Mouse (Mus musculus) lung, embryonic 16.5 days (tissue): ENCODE data around the gene Tmc8. TPM values are rescaled to one million over a fixed set of nuclear protein-coding genes. Genes with fewer than 3 reads are reported as not detected.
A peak's percentile ranks its signal among the peaks of the same experiment; 100 is the strongest.

ENCODE experiments used
- ATAC-seq: fragments of 200-750 bp; cut with Nextera tagmentation; 2 replicates; pipeline ENCODE4 v1.8.0; 2017; ENCODE audit warnings: low read depth, mild to moderate bottlenecking, moderate library complexity
- H3K27ac ChIP-seq: fragments of 300-500 bp; sonication (generic); 2 replicates; pipeline ENCODE4 v1.5.1; 2014; ENCODE audit warnings: mild to moderate bottlenecking, control low read depth, low read length
- H3K27me3 ChIP-seq: fragments of 300-500 bp; sonication (generic); 2 replicates; pipeline ENCODE4 v1.6.1; 2014; ENCODE audit warnings: low read depth, low read length, mixed read lengths; ENCODE audit not compliant: control insufficient read depth, insufficient read depth
- H3K36me3 ChIP-seq: fragments of 300-500 bp; sonication (generic); 2 replicates; pipeline ENCODE4 v1.6.1; 2014; ENCODE audit warnings: low read length; ENCODE audit not compliant: control insufficient read depth, insufficient read depth
- H3K4me1 ChIP-seq: fragments of 300-500 bp; sonication (generic); replicated peaks from 2 replicates; pipeline ENCODE4 v1.6.1; 2014; ENCODE audit warnings: low read length, mixed read lengths; ENCODE audit not compliant: control insufficient read depth, insufficient read depth
- H3K4me2 ChIP-seq: fragments of 300-500 bp; sonication (generic); 2 replicates; pipeline ENCODE4 v1.6.1; 2014; ENCODE audit warnings: low read depth, low read length, control low read depth
- H3K4me3 ChIP-seq: fragments of 300-500 bp; sonication (generic); 2 replicates; pipeline ENCODE4 v1.5.1; 2014; ENCODE audit warnings: mild to moderate bottlenecking, low read length, control low read depth
- H3K9ac ChIP-seq: fragments of 300-500 bp; sonication (generic); 2 replicates; pipeline ENCODE4 v1.6.1; 2014; ENCODE audit warnings: low read length, control low read depth
- H3K9me3 ChIP-seq: fragments of 300-500 bp; sonication (generic); 2 replicates; pipeline ENCODE4 v1.6.1; 2016; ENCODE audit warnings: low read length; ENCODE audit not compliant: control insufficient read depth
- WGBS: fragments of 180-500 bp; shearing (Covaris S2); extraction: QIAGEN DNeasy Blood & Tissue Kit; methylation state at CpG from one replicate; pipeline ENCODE4 v1.1.7; 2014; 5-methylcytosine and 5-hydroxymethylcytosine counted together
- polyA plus RNA-seq: library from polyadenylated mRNA; unstranded; fragments of >200 nt; fragmentation: Nextera tagmentation; extraction: Ambion mirVana; gene quantifications from 2 replicates; pipeline ENCODE4 v1.2.1, GENCODE M21; 2015

Tmc8 gene
- polyA plus RNA-seq, 1 experiment from 2014 or later = 4.0 TPM

DNA sequence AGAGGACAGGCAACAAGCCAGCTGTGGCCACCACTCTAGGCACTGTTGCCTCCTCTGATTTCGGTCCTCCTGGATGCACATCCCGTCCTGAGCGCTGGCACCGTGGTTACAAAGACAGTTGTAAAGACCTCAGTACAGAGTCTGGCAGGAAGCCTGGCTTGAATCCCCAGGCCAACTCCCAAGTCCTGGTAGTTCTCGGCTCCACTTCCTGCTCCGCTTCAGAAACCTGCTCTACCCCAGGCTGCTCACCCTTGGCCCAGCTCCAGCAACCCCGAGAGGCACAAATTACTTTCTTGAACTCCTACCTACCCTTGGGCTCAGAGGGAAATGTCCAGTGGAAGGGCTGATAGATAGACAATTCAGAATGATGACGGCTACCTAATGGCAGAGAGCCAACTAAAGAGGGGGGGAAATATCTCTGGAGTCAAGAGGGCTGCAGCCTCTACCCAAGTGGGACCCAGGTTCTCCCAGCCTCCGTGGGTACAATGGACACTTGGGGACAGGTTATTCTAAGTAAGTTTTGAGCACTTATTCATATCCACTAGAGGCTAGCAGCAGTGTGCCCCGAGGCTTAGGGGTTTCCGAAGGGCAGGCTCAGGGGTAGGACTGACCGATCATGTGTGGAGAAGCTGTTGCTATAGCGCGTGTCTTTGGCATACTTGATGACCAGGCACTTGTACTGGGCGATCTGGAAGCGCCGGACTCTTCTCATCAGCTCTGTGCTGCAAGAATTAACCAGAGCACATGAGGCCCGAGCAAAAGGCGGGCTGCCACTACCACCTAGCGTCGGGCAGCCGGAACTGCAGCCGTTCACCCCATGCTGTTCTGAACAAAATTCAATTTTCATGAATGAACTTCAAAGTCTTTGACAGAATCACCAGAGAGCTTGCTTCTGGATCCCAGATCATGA is 42.4 kb downstream of the Tmc8 start:
- ATAC-seq = peak; percentile 55
- H3K4me3 ChIP-seq = peak overlapping the region; percentile 71
- peak overlapping the region; percentile 84 for H3K9ac ChIP-seq

DNA sequence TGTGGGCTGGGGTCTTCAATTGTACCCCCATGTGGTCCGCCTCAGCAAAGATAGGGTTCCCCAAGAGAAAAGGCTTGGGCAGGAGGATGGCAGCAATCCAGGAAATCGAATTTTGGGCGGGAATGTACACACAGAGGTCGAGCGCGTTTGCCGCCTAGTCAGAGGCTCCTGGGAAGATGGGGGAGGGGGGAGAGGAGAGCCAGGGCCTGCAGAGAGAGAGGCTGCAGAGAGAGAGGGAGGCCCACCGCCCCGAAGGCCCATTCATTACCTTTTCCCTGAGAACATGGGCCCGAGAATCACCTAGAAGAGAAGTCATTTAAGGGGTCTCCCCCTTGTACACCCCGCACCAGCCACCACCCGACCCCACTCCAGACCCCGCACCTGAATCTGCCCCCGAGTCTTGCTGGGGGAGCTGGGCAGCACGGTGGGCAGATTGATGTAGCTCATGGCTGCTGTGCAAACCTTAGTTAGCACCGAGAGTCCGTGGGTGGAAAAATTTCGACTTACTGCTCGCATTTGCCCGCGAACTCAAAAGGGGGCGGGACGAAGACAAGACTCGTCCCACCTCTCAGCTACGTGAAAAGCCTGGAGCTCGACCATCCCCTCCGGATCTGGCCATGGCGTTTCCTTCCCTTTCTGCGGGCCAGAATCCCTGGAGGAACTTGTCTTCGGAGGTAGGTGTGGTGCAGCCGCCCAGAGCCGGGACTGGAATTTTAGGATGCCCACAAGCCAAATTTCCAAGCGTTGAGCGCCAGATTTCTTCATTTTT is 43.6 kb downstream of the Tmc8 start, which contains the start of the genes Afmid and Tk1:
TSS of gene Afmid (plus strand) at position 592 of the 769 bp plus-strand sequence.
TSS of gene Tk1 (minus strand) at position 760 of the 769 bp plus-strand sequence.
- peak; percentile 70 for ATAC-seq
- WGBS = under 1% methylated on average over 34 of the region's 34 CpGs
- peak within 1 kb of the TSS; percentile 85 for H3K4me2 ChIP-seq

More for the DNA sequence above, 42.4 kb downstream of the Tmc8 start:
- peak overlapping the region; percentile 92 for H3K27ac ChIP-seq
- 8% methylated on average over 23 of the region's 23 CpGs for WGBS
- H3K4me2 ChIP-seq = peak overlapping the region; percentile 85
- peaks cover 59% of the 10 kb centered on the region for H3K4me1 ChIP-seq
- H3K9me3 ChIP-seq = no peaks in the 10 kb centered on the region
- peaks cover 18% of the 10 kb centered on the region for H3K36me3 ChIP-seq
- no peaks in the 10 kb centered on the region for H3K27me3 ChIP-seq

DNA sequence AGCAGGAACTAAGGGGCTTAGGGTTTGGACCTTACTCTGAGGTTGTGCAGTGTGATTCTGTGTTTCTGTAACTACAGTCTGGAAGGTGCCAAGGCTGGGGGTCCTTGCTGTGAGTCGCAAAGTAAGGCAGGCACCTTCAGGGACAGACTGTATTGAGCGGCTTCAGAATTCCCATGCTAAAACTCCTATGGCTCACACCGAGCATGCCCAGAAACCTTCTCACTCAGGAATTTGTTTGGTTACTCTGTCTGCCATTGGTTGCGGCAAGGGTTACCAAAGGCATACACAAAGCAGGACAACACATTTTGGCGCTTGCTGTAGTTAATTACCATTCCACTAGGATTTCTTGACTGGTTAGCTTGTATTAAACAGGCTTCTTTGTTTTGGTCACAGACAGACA is 44.3 kb downstream of the Tmc8 start:
- Histone ChIP-seq H3K9ac (peak overlapping the region; percentile 84), H3K4me1 (peaks cover 77% of the 10 kb centered on the region), H3K27ac (peak overlapping the region; percentile 92), H3K4me3 (peak overlapping the region; percentile 71), H3K9me3 (no peaks in the 10 kb centered on the region), H3K4me2 (peak overlapping the region; percentile 85), H3K27me3 (no peaks in the 10 kb centered on the region), H3K36me3 (peaks cover 8% of the 10 kb centered on the region; the same call in 1 of the 2 replicates)
- ATAC-seq = peak; percentile 6; the same call in 1 of the 2 replicates
- 5% methylated on average over 5 of the region's 5 CpGs for WGBS

More for the DNA sequence above, 43.6 kb downstream of the Tmc8 start, which contains the start of the genes Afmid and Tk1:
- Histone ChIP-seq H3K9me3 (no peaks in the 10 kb centered on the region), H3K27ac (peak within 1 kb of the TSS; percentile 92), H3K27me3 (no peaks in the 10 kb centered on the region), H3K4me3 (peak within 1 kb of the TSS; percentile 71), H3K9ac (peak within 1 kb of the TSS; percentile 84), H3K4me1 (peaks cover 71% of the 10 kb centered on the region), H3K36me3 (peaks cover 13% of the 10 kb centered on the region; the same call in 1 of the 2 replicates)

DNA sequence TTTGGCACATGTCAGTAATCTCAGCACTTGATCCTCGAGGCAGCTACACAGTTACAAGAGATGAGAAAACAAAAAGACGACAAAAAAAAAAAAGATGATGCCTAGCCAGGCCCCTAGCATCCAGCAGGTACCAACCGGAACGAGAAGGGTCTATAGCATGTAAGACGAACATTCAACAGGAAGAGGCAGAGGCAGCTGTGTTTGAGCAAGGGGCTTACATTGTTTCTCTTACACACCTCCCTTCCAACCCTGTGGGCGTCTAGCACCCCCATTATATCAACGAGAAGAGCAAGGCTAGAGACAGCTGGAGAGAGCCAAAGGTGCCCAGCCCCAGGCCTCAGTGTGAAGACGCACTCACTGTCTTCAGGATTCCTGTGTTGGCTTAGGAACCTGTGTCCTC is 45.0 kb downstream of the Tmc8 start:
- Histone ChIP-seq H3K4me2 (peak overlapping the region; percentile 85; the same call in 1 of the 2 replicates), H3K9me3 (no peaks in the 10 kb centered on the region), H3K4me1 (peaks cover 78% of the 10 kb centered on the region), H3K36me3 (peaks cover under 1% of the 10 kb centered on the region; the same call in 1 of the 2 replicates), H3K4me3 (no peak overlapping the region), H3K27ac (no peak overlapping the region), H3K27me3 (no peaks in the 10 kb centered on the region), H3K9ac (no peak overlapping the region)
- no peak for ATAC-seq
- 37% methylated on average over 8 of the region's 8 CpGs for WGBS

DNA sequence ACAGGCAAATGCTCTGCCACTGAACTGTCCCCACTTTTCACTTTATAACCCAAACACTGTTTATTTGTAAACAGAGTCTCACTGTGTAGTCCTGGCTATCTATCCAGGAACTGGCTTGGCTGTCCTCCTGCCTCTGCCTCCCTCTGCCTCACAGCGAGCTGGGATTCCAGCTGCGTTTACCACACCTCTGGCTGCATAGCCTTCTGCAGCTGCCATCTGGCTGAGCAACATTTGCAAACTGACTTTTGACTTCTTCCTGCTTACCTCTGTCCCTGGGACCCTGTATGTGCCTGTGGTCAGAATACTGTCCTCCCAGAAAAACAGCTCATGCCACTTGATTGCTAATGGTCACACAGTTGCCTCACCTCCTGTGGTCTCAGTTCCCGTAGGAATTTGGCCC is 45.5 kb downstream of the Tmc8 start:
- no peaks in the 10 kb centered on the region for H3K27me3 ChIP-seq
- ATAC-seq = no peak
- 39% methylated on average over 3 of the region's 3 CpGs for WGBS
- H3K27ac ChIP-seq = peak overlapping the region; percentile 7; the same call in 1 of the 2 replicates
- no peak overlapping the region for H3K4me3 ChIP-seq
- no peaks in the 10 kb centered on the region for H3K9me3 ChIP-seq
- H3K4me2 ChIP-seq = no peak overlapping the region
- H3K4me1 ChIP-seq = peaks cover 83% of the 10 kb centered on the region
- H3K36me3 ChIP-seq = no peaks in the 10 kb centered on the region; the same call in 1 of the 2 replicates
- H3K9ac ChIP-seq = 0 out of 2 replicates have a peak overlapping the region, but pooled peaks have one; percentile 8

DNA sequence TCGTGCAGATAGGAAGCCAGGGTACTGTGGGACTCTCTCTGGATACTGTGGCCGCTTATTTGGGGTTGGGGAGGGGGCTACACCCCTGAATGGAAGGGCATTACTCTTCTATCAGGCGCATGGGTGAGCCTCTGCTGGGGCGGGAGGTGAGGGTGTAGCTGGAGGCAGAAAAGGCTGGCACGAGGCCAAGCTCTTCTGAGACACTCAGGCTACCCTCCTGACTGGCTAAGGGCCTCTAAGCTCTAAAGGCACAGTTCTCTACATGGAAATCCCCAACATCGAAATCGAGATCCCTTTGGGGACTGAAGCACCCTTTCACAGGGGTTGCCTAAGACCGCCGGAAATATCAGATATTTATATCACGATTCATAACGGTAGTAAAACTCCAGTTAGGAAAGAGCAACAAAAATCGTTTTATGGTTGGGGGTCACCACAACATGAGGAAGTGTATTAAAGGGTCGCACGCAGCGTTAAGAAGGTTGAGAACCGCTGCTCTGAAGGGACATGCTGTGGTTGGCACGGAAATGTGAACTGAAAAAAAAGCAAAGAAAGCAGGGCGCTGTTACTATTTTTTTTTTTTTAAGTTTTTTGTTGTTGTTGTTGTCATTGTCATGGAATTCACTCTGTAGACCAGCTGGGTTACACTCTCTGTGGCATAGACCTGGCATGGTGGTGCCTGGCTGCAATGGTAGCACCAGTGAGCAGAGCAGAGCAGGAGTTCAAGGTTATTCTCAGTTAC is 46.4 kb downstream of the Tmc8 start:
- Histone ChIP-seq H3K9me3 (no peaks in the 10 kb centered on the region), H3K36me3 (no peaks in the 10 kb centered on the region; the same call in 1 of the 2 replicates), H3K4me3 (no peak overlapping the region), H3K4me1 (peaks cover 73% of the 10 kb centered on the region), H3K27ac (peak overlapping the region; percentile 88), H3K4me2 (no peak overlapping the region), H3K27me3 (no peaks in the 10 kb centered on the region), H3K9ac (peak overlapping the region; percentile 10; the same call in 1 of the 2 replicates)
- peak; percentile 15 for ATAC-seq
- 43% methylated on average over 18 of the region's 18 CpGs for WGBS

DNA sequence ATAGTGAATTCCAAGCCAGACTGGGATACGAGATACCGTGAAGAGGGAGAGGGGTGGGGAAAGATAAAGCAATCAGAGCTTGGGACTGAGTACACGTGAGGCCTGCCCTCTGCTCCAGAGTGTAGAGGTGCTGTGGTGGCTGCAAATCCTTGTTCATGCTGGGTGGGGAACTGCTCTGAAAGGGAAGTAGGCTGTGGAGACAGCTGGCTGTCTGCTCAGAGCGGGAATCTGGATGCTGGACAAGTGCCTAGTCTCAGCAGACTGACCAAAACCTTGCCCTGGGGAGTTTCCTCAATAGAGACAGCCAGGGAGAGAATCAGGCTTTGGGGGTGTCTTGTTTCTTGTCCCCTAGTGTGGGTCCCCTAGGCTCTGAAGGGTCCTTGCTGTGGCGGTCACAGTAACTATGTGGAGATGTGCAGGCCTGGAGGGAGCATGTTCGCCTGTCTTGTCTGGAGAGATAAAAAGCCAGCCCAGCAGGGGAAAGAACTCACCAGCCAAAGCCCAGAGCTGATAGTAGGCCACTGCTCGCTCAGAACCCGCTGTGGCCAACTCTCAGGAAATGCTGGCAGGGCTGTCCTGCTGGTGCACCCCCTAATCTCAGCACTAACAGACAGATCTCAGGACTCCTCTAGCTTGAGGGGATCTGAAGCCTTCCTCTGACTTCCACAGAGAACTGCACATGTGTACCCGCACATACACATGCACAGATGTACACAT is 47.2 kb downstream of the Tmc8 start:
- H3K27me3 ChIP-seq = no peaks in the 10 kb centered on the region
- H3K9ac ChIP-seq = peak overlapping the region; percentile 10; the same call in 1 of the 2 replicates
- ATAC-seq = peak; percentile 10
- no peaks in the 10 kb centered on the region for H3K9me3 ChIP-seq
- no peak overlapping the region for H3K4me3 ChIP-seq
- H3K36me3 ChIP-seq = no peaks in the 10 kb centered on the region
- H3K27ac ChIP-seq = peak overlapping the region; percentile 88
- H3K4me2 ChIP-seq = no peak overlapping the region
- H3K4me1 ChIP-seq = peaks cover 68% of the 10 kb centered on the region
- WGBS = 29% methylated on average over 9 of the region's 9 CpGs

DNA sequence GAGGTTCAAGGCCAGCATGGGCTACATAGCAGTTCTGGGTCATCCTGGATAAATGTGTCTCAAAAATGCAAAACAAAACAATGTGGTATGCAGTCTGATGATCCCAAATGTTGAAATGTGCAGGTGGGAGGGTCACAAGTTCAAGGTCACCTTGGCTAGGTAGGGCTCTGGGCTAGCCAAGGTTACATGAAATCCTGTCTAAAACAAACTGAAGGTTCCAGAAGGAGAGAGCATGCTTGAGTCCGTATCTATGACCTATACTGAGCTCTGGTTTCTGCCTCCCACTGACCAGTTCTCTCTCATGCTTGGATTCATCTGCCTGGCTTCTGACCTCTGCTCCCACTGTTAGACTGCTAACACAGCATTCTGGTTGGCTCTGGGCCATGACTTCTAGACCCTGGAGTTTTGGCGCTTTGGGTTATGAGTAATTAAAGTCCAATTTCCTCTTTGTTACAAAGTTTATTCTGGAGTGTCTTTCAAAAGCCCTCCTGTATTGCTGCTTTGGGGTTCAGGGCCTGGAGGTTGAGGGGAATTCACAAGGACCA is 47.9 kb downstream of the Tmc8 start:
- WGBS = 29% methylated on average over 2 of the region's 2 CpGs
- no peaks in the 10 kb centered on the region for H3K9me3 ChIP-seq
- H3K4me1 ChIP-seq = peaks cover 63% of the 10 kb centered on the region
- ATAC-seq = no peak
- no peaks in the 10 kb centered on the region for H3K27me3 ChIP-seq
- H3K4me2 ChIP-seq = no peak overlapping the region
- no peak overlapping the region for H3K4me3 ChIP-seq
- H3K36me3 ChIP-seq = no peaks in the 10 kb centered on the region
- H3K9ac ChIP-seq = no peak overlapping the region; the same call in 1 of the 2 replicates
- H3K27ac ChIP-seq = peak overlapping the region; percentile 88
